35 mouse cellular contexts compared by ENCODE assay signal in the genomic region with DNA sequence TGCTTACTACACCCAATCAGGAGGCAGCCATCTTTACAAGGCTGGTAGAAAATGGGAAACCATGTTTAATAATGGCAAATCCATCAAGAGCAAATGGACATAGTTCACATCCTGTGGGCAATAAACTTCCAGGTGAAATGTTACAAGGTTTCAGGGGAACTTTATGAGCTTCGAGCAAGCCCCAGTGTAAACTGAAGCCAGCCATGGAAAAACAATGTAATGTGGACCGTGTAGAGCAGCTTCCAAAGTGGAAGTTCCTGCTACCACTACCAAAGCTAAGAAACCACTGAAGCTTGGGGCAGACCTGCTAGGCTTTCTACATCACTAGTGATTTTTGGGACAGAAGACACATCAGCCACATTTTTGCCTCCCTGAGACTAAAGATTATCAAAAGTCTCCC.
"Had no signal": no experiment of that assay in that cellular context is flagged by ENCODE, and none has a peak within 500 bp of the region (broad histone marks: within the 10 kb centered on the region; RNA-seq: fewer than 3 reads in every experiment).

No protein-coding gene starts in this region.

- H3K4me2 ChIP-seq: heart, embryonic 11.5 days; heart, embryonic 12.5 days; heart, embryonic 13.5 days; heart, embryonic 15.5 days; hindbrain, embryonic 12.5 days; hindbrain, embryonic 13.5 days; hindbrain, embryonic 14.5 days; hindbrain, embryonic 15.5 days; intestine, embryonic 15.5 days; kidney, embryonic 15.5 days had no signal

- H3K27me3 ChIP-seq: heart, embryonic 12.5 days; heart, embryonic 13.5 days; heart, embryonic 15.5 days; hindbrain, embryonic 15.5 days; intestine, embryonic 15.5 days; kidney, embryonic 15.5 days had no signal

- H3K36me3 ChIP-seq: heart, embryonic 10.5 days; heart, embryonic 12.5 days; heart, embryonic 13.5 days; heart, embryonic 15.5 days; hindbrain, embryonic 10.5 days; hindbrain, embryonic 12.5 days; hindbrain, embryonic 13.5 days; hindbrain, embryonic 15.5 days; intestine, embryonic 15.5 days; kidney, embryonic 15.5 days had no signal

- H3K9me3 ChIP-seq: heart, embryonic 10.5 days; heart, embryonic 12.5 days; heart, embryonic 13.5 days; heart, embryonic 15.5 days; hindbrain, embryonic 10.5 days; hindbrain, embryonic 12.5 days; hindbrain, embryonic 13.5 days; hindbrain, embryonic 15.5 days; intestine, embryonic 15.5 days; kidney, embryonic 15.5 days had no signal

- H3K27ac ChIP-seq: heart, embryonic 10.5 days; heart, embryonic 13.5 days; heart, embryonic 15.5 days; hindbrain, embryonic 10.5 days; hindbrain, embryonic 12.5 days; hindbrain, embryonic 13.5 days; hindbrain, embryonic 14.5 days; hindbrain, embryonic 15.5 days; hindbrain, postnatal 0 days; intestine, embryonic 15.5 days; kidney, embryonic 15.5 days; kidney, postnatal 0 days; layer of hippocampus, adult 2 months; left cerebral cortex, adult 2 months had no signal

- ATAC-seq: hindbrain, embryonic 16.5 days; hindbrain, postnatal 0 days; inflammation-experienced regulatory T-cells, adult 6 months; intestine, embryonic 15.5 days; intestine, embryonic 16.5 days; intestine, postnatal 0 days had no signal

- H3K4me3 ChIP-seq: heart, embryonic 10.5 days; heart, embryonic 12.5 days; heart, embryonic 13.5 days; heart, embryonic 15.5 days; hindbrain, embryonic 10.5 days; hindbrain, embryonic 12.5 days; hindbrain, embryonic 13.5 days; hindbrain, embryonic 15.5 days; intestine, embryonic 15.5 days; kidney, embryonic 15.5 days; layer of hippocampus, adult 2 months; left cerebral cortex, adult 2 months had no signal

- DNase-seq: heart, postnatal 10 days; heart, postnatal 14 days; heart, postnatal 36 days; kidney, adult 11 months; kidney, adult 18-20 months; kidney, adult 2 months; kidney, adult 8-10 months; kidney, adult 9 months; kidney, postnatal 10 days; kidney, postnatal 14 days; kidney, postnatal 25 days; kidney, postnatal 36 days; kidney, postnatal 4 days; layer of hippocampus, adult 9-11 months; layer of hippocampus, postnatal 36 days had no signal

- H3K9ac ChIP-seq: heart, embryonic 12.5 days; heart, embryonic 13.5 days; heart, embryonic 15.5 days; hindbrain, embryonic 12.5 days; hindbrain, embryonic 13.5 days; hindbrain, embryonic 14.5 days; hindbrain, embryonic 15.5 days; intestine, embryonic 15.5 days; kidney, embryonic 15.5 days had no signal
